Mouse (Mus musculus) v-Abl transformed pro-B cells (cell line): ENCODE data around the gene Gm20388.

Experiments
- in situ Hi-C, 2 experiments: fragments of 400-800 bp; cut with MboI; formaldehyde crosslinking; loops; one replicate each; pipeline ENCODE4 v1.15.1; 2025; ENCODE audit not compliant: unreplicated experiment in 2 of 2

Gene Gm20388

DNA sequence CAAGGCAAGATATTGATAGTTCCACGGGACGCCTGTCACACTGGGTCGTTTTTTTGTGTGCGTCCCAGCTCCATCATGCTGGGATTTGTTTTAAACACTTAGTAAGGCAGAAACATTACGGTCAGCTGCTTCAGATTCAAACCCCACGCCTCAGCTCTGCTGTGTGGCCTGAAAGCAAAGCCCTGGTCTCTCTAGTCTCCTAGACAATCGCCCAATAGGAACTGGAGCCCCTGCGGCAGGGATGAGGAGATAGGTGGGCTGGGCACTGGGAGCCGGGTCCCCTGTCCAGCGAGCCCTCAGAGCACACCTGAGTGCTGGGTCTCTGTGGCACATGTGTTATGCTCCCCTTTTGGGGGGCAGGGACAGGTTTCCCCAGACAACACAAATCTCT, 267.5 kb downstream of the Gm20388 start:
- in situ Hi-C loops: loop anchor here in 1 of 2 experiments (10.0 kb wide), 1 partner anchor 233 kb away; no protein-coding TSS in a partner anchor

DNA sequence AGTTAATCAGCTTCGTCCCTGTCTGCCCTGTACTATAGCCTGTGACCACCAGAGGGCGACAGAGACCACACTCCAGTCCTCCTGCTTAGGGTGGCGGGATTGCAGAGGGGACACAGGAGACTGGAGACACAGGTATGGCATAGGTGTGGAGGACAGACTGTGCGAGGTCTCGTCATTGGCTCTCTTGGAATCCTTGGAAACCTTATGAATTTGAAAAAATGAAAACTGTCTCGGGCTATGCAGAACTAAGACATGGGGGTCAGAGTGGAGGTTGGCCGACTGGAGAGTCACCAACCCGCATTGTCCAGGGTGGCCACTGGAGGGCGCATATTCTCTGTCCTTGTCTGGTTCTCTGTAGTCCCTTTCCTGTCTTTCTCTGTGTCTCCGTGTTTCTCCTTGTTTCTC, 268.4 kb downstream of the Gm20388 start:
- in situ Hi-C loops: loop anchor here in 1 of 2 experiments (10.0 kb wide), 1 partner anchor 234 kb away; no protein-coding TSS in a partner anchor

DNA sequence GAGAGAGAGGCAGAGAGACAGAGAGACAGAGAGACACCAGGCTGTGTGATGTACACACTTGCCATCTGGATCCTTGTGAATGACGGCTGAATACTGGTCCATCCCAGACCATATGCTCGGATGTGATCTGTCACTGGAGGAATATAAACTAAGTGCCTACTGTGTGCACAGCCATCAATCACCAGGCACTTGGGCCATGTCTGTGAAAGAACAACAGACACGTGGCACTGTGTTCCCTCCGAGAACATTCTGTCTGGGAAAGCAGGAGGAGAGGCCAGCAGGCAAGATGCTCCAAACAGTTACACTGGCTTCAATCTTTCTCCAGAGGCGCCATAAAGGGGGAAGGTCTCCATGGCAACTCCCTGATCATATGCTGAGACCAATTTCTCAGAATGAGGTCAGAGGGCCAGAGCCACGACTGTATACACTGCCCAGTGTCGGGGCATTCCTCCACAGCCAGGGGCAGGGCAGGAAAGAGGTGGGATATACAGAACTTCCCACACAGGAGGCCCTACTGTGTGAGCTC, 269.9 kb downstream of the Gm20388 start:
- in situ Hi-C loops: loop anchor here (5.0 kb wide), 3 partner anchors 67 to 432 kb away; no protein-coding TSS in a partner anchor

DNA sequence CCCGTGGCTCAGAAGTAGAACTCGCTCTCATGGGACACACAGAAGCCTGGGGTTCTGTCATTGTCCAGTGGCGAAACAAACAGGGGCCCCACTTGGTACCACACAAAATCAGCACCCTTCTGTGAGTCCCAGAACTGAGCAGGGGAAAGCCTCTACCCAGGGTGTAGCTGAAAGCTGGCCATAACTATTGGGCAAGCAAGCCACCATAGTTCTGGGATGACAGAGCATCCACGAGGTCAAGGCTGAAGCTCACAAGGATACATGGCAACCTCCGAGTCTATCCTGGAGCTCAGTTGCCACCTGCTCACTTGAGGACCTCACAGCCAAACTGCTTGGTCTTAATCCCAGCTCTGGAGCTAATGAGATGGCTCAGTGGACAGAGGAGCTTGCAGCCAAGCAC, 270.6 kb downstream of the Gm20388 start:
- in situ Hi-C loops: loop anchor here (5.0 kb wide), 3 partner anchors 66 to 431 kb away; no protein-coding TSS in a partner anchor

DNA sequence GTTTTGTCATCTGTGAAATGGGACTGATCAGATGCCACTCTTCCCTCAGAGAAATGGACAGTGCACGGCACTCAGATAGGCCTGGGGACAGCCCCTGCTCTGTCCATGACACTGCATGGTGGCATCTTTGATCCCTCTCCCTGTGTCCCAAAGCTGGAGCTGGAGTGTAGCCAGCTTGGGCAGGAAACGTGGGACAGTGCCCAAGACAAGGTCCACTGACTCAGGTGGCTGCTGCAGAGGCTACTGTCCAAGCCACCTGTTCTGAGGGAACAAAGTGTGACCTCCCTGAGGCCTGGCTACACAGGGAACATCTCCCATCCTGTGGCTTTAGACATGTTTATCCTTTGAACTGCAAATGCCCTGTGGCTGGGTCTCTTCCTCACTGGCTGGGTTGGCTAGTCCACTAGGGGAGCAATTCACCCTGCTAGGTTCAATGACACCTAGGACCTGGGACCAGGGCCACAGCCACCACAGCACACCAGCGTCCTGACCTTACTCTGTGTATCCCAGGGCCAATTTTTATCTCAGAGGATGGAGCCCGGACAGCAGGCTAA, 271.3 kb downstream of the Gm20388 start:
- in situ Hi-C loops: loop anchor here (5.0 kb wide), 3 partner anchors 65 to 430 kb away; no protein-coding TSS in a partner anchor

DNA sequence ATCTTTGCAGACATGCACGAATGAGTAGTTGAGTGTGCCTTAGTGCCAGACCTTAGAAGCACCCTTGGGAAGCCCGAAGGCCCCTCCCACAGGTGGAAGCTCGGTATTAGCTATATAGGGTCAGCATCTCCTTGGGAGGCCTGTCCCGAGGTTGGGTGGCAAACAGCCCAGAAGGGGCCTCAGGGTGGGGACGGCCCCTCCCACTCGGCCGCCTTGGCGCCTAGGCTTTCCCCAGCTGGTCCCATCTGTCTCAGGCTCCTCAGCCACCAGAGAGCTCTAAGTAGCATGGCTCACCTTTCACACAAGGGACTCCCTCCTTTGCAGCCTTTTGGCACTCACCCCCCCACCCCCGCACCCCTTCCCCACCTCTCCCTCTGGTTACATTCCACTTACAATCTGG, 273.7 kb downstream of the Gm20388 start:
- in situ Hi-C loops: loop anchor here (5.0 kb wide), 3 partner anchors 63 to 428 kb away; no protein-coding TSS in a partner anchor

DNA sequence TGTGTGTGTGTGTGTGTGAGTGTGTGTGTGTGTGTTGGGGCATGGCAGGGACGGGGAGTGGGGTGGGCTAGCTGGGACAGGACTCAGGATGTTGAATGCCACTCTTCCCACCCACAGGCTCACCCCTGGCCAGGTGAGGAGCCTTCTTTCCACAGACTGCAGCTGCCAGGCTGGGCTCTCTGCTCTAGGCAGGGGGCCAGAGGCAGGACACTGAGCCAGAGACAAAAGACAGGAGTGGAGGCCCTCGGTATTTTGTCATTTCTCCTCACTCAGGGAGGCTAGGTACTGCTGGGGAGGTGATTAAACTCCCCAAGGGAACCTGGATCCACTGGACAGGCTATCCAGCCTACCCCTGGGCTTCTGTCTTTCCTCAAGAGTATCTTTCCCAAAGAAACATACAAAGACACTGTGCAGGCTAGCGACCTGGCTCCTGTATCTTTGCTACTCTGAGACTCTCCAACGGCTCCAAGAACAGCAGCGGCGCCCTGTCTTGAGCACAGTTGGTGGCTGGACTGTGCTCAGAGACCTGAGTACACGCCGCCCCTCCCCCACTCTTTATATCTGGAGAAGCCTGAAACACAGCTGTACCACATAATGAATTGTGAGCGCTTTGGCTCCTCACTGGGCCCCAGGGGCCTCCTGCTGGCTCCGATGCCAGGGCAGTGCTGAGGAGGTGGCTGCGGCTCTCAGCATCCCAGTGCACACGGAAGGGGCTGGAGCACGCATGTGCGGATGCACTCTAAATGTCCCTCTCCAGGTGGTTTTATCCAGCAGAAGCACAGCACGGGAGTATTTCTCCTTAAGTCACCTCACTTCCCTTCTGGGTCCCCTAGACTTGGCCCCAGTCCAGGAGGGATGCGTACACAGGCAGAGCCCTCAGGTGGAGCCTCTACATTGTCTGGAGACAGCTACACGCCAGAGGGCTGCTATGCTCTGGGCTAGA, 274.5 kb downstream of the Gm20388 start:
- in situ Hi-C loops: loop anchor here (5.0 kb wide), 3 partner anchors 62 to 427 kb away; no protein-coding TSS in a partner anchor

DNA sequence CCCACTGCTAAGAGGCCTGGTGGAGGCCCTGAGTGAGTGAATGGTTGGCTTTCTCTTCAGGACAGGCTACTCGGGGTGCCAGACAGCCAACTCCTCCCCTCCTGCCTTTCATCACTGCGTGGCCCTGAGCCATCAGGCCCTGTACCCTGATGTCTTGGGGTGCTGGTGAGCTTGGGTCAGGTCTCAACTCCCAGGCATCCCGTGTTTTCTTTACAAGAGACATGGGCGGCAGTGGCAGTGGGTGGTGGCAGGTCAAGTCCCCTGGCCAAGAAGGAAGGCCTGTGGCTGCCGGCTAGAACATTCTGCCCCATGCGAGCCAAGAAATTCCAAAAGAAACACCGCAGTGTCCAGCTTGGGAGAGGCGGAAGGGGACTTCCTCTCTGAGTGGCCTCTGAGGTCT, 275.8 kb downstream of the Gm20388 start:
- in situ Hi-C loops: no loop called here

DNA sequence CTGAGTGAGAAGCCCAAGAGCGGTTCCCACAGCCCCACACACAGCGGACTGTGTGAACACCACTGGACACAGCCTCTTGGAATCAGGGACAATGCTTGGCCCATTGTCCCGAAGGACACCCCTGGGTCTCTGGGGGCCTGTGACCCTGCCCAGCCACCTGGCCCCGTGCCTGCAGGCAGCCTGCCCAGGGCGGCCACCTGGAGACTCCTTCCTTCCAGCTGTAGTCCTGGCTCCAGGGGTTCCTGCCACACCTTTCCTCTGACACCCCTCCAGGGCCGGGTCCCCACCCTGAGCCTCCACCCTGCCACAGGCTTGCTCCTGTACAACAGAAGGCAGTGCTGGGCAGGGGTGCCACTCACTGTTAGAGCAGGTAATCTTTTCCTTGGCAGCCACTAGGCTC, 277.9 kb downstream of the Gm20388 start:
- in situ Hi-C loops: no loop called here

DNA sequence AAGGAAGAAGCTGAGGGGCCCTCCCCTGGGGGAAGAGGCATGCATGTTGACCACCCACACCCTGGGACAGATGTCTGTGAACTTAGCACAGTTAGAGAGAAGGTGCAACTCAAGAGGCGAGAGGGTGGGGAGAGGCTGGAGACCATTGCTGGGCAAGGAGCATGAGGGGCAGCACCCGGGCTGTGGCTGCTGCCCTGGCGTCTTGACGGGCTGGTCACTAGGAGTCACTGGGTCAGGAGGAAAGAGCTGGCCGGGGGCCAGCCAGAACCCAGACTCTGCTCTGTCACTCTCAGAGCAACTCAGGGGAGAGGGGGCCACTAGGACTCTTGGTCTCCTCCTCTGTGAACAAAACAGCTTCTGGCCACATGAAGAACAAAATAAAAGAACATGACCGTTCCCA, 278.8 kb downstream of the Gm20388 start:
- in situ Hi-C loops: no loop called here

DNA sequence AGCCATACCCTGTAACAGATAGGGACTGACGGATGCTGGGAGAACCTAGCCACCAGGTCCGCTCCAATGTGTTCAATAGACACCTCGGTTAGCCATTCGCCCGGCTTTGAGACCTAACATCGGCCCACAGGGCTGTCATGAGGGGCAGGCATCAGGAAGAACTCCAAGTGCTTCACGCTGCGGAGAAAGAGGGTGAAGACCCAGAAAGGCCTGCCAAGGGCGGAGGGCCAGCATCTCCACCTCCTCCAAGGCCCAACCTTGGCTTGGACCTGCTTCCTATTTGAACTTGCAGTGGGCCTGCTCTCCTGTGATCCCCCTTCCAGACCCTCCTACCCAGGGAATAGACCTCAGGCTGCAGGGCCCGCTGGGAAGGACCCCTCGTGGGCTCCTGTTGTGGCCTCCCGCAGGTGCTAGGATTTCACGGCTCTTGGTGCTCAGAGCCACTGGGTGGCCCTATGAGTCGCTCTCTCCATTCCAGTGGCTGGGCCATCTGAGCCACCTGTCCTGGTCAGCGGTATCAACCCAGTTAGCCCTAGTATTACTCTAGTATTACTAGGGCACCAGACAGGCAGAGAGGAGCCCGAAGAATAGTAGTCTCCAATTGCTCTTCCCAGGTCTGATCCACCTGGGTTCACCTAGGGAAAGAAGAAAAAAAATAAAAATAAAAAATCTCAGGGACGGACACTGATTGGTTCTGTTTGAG, 279.6 kb downstream of the Gm20388 start:
- in situ Hi-C loops: no loop called here

DNA sequence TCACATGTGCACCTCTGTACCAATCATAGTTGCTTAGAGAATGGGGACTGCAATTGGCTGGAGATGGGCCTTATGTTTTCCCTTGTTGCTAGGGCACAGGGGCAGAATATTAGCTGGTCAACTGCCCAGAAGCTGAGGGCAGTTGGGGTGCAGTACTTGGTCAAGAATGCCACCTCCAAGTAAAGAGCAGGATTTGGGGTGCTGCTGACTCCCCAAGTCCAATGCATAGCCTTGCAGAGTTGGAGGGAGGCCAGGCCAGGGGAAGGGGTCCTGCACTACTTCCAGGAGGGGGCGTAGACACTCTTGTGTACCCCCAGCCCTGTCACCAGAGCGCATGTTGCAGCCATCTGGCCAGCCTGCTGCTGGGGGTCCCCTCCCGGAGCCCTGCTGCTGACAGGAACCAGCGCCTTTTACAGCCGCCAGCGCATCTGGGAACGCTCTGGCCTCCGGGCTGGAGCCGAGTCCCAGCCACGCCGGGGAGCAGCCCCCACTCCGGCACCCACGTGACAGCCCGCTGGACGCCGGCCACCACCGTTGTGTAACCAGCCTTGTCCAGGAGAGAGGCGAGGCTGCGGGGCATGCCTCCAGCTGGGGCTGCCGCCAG, 280.3 kb downstream of the Gm20388 start:
- in situ Hi-C loops: no loop called here

DNA sequence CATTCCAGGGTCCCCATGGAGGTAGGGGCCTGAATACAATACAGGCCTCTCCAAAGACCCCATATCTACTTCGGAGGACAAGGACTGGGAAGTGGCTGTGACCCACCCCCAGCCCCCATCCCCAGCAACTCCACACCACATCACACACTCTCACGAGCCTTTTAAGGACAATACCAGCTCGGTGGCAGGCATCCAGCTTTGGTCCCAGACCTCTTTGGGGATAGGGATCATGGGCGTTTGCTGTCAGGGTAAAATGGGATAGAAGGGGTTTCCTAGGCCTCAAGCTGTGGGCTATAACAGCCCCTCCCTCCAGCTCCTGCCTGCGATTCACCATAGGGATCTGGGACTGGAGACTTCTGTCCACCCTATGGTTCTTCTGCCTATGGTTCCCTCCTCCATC, 281.0 kb downstream of the Gm20388 start:
- in situ Hi-C loops: no loop called here

DNA sequence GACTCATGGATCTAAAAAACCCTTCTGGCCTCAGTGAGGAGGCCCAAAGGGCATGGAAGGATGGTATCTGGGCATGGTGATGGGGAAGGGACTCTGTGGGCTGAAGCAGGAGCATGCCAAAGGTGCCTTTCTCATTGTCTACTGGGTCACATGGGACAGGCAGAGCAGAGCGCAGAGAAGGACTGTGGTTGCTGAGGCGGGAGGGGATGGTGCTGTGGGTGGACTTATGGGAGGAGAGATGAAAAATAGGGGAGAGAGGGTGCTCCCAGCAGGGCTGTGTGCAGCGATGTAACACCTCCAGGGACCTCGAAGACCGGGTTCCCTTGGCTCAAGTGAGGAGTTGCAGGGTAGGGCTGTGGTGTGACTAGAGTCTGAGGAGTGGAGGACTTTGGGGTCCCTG, 281.5 kb downstream of the Gm20388 start:
- in situ Hi-C loops: no loop called here

DNA sequence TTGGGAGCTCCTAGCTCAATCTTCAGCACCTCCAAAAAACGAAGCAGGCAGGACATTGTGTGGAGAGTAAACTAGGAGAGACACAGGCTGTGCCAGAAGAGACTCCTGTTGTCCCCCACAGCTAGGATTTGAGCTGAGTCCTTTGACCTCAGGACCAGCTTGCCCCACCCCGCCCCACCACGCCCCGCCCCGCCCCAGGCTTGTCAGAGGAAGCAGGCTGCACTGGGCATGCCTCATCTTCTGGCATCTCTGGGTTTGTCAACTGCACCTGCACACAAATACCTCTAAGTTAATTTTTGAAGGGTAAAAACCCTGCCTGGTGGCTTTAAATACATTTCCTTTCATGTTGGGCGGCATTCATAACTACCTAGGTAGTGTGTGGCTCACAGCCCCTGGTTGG, 290.7 kb downstream of the Gm20388 start:
- in situ Hi-C loops: no loop called here

DNA sequence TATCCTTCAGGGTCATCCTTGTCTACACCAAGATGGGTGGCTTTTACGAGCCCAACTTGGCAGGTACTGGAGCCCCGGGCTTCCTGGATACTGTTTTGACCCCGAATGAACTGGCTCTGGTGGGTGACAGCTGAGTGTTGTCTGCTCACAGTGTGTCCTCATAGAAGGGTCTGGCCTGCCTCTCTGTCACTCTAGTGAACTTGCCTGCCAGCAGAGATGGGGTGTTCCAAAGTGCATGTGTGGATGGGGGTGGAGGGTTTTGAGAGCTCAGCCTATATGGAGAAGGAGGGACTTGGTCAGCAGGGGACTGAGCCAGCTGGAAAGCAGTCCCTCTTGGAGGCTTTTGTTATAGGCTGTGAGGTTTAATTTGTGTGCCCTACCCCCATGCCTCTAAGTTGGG, 291.9 kb downstream of the Gm20388 start:
- in situ Hi-C loops: no loop called here

DNA sequence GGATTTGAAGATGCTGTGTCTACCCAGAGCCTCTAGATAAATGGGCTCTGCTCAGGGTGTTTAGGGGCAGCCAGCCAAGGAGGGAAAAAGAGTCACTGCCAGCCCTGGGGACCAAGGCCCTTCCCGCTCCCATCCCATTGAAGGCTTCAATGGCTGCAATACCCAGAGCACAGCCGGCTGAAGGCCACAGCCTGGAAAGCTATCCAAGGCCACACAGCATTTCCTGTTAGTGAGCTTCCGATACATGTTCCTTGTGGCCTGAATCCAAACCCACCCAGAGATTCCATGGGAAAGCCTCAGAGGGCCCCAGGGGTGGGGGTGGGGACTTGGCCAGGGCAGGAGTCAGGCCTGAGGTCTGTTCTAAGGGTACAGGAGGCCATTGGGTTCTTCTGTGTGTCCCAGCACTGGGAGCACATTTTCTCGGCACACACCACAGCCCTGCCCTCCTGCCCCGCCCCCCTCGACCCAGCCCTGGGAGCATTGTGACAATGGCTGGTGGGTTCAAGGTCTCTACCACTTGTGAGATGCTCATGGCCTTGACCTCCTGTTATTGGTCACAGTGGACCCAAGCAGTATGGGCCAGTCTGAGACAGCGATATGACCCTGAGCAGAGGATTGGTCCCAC, 294.2 kb downstream of the Gm20388 start:
- in situ Hi-C loops: no loop called here

DNA sequence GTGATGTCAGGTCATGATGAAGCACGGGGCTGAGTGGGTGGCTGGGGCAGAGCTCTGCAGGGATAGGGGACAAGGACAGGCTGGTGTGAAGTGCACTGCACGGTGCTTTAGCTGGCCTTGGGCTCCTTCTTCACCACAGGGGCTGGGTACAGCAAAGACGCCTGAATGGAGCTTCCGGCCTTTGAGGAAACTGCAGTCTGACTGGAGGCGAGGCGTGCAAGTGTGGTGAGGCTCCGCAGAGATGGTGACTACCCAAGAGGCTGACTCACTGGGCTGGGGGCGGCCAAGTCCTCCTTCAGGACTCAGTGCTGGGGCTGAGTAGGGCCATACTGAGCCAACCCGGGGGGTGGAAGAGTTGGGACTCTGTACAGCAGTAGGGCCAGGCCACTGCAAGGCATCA, 295.3 kb downstream of the Gm20388 start:
- in situ Hi-C loops: no loop called here

DNA sequence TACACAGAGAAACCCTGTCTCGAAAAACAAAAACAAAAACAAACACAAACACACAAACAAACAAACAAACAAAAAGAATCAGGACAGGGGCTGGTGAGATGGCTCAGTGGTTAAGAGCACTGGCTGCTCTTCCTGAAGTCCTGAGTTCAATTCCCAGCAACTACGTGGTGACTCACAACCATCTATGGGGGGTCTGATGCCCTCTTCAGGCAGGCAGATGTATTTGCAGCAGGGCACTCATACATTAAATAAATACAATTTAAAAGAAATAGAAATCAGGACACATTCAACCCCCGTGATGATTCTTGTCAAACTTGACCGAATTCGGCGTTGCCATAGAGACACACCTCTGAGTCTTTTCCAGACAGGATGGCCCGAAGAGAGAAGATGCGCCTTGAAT, 296.7 kb downstream of the Gm20388 start:
- in situ Hi-C loops: no loop called here

DNA sequence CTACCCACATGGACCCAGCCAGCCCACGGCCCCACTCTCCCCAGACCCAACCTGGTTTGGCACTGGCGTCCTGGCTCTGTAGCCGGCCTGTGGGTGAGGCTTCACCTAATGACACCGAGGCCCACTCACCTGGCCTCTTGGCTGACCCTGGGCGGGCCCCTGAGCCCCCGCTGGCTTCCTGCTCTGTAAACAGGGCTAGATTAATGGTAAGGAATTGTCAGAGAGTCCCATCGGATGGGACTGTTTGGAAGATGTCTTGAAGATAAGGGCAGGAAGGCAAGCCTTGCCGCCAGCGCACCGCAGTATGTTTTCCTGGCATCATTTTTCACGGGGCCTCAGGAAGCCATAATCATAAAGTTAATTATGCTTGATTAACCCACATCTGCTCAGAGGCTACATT, 297.5 kb downstream of the Gm20388 start:
- in situ Hi-C loops: no loop called here
